Mouse (Mus musculus) brain, embryonic 14.5 days (tissue): ENCODE data around the gene Tcf25. TPM values are rescaled to one million over a fixed set of nuclear protein-coding genes. Genes with fewer than 3 reads are reported as not detected.
A peak's percentile ranks its signal among the peaks of the same experiment; 100 is the strongest.

Experiments
- DNase-seq: peaks from one replicate; pipeline ENCODE4 v3.0.0-alpha.2; 2011; ENCODE audit warnings: low read depth
- CTCF ChIP-seq: fragments of 200-500 bp; IDR thresholded peaks from 2 replicates; pipeline ENCODE4 v1.5.1; 2012; ENCODE audit warnings: inconsistent platforms, mild to moderate bottlenecking, moderate library complexity, borderline replicate concordance; ENCODE audit not compliant: insufficient read depth, insufficient read length; ENCODE audit errors: extremely low read depth
- POLR2A ChIP-seq: fragments of 200-500 bp; IDR thresholded peaks from 2 replicates; pipeline ENCODE4 v1.6.1; 2012; ENCODE audit warnings: mild to moderate bottlenecking, inconsistent platforms, borderline replicate concordance; ENCODE audit not compliant: poor library complexity, insufficient read depth, insufficient read length, severe bottlenecking; ENCODE audit errors: extremely low read depth
- polyA plus RNA-seq: library from polyadenylated mRNA; depleted of rRNA; stranded (reverse); fragments of >200 nt; gene quantifications from 2 replicates; pipeline ENCODE4 v1.2.3, GENCODE M21; 2012

Gene Tcf25
- polyA plus RNA-seq, 1 experiment, result 402 TPM

DNA sequence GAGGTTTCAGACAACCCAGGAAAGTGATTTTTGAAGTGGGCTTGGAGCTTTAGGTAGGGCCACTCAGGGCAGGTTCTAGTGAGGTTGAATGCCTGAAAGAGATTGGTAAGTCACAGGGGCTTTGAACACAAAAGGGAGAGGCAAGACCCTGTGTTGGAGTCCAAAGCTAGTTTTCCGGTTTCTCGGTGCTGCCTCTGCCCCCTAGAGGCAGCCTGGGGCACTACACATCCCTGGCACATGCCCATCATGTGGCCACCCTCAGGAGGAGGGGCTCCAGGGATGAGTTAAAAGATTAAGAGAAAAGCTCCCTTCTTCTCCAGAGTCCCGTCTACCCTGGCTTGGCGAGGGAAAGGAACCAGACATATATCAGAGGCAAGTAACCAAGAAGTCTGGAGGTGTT is 33.2 kb downstream of the Tcf25 start, which contains the start of gene Mc1r:
Mc1r (plus strand) TSS at position 322 of the 400 bp plus-strand sequence.
- peak; percentile 70 for DNase-seq
- TF ChIP-seq POLR2A (no peak), CTCF (peak; percentile 91)

DNA sequence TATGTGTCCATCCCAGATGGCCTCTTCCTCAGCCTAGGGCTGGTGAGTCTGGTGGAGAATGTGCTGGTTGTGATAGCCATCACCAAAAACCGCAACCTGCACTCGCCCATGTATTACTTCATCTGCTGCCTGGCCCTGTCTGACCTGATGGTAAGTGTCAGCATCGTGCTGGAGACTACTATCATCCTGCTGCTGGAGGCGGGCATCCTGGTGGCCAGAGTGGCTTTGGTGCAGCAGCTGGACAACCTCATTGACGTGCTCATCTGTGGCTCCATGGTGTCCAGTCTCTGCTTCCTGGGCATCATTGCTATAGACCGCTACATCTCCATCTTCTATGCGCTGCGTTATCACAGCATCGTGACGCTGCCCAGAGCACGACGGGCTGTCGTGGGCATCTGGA is 34.1 kb downstream of the Tcf25 start:
- no peak for DNase-seq
- TF ChIP-seq CTCF, result no peak

DNA sequence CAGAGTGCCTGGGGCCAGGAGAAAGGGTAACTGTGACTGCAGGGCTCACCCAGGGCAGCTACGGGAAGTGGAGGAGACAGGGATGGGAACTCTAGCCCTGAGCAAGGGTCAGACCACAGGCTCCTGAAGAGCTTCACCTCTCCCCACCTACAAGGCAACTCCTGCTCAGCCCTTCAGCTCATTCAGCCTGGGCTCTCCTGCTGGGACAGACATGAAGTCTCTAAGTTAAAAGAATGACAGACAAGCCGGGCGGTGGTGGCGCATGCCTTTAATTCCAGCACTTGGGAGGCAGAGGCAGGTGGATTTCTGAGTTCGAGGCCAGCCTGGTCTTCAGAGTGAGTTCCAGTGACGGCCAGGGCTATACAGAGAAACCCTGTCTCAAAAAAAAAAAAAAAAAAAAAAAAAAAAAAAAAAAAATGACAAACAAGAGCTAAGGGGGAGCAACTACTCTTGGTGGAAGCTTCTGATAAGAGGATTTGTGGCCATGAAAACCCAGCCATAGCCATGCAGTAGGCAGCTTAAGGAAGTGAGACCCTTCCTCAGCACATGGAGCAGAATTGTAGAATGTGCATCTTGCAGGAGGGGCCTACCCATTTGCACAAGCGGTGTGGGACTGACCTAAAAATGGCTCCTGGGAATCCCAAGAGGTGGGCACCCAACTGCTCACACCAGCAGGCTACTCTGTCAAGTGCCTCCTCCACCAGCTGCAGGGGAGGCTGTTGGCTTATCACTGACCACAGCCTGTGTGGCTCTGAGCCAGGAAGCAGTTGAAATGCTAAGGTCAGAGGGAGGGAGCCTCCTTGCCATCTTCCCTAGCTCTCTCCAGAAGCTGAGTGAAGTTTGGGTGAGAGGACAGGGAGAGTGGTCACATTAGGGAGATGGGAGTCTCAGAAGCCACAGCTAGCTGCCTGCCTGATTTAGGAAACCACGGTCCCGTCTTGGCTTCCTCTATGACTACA is 35.3 kb downstream of the Tcf25 start:
- DNase-seq, result no peak
- no peak for TF ChIP-seq CTCF
- no peak for TF ChIP-seq POLR2A

DNA sequence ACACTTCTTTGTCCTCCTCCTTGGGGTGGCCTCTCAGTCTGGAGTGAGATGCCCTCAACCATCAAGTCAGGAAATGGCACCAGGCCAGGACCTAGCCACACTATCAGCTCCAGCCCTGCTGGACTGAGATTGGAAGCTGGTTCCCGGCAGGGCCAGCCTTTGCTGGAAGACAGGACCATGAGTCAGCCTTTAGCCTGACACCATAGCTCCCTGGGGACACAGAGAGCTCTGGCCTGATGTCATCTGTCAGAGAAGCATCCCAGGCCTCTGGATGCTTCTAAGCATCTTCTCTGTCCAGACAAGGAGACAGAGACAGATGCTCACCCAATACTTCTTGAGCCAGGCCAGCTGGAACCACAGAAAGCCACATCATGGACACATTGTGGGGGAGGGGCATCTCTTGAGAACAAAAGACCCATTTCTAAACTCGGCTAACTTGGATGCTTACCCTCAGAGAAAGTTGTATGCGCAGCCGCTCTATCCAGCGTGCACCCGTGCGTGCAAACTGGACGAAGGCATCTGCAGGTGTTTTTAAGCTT is 36.6 kb downstream of the Tcf25 start:
- DNase-seq, result peak; percentile 75
- no peak for TF ChIP-seq CTCF
- TF ChIP-seq POLR2A, result no peak

DNA sequence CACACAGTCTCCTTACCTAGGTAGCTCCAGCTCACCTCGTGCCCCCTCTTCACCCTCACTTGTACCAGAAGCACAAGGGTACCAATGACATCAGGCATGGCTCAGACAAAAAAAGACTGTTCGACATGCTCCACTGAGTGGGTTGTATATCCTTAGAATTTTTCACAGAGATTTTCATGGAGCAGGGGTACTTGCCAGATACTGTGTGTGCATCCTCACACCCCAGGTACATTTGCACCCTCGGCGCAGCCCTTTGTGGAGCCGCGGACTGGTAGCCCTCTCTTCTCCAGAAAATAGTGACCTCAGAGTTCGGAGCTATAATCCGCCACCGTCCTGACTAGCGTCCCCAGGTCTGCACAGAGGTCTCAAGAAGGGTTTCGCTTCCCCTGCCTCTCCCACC is 37.2 kb downstream of the Tcf25 start:
- DNase-seq, result no peak
- TF ChIP-seq CTCF (no peak), POLR2A (no peak)

DNA sequence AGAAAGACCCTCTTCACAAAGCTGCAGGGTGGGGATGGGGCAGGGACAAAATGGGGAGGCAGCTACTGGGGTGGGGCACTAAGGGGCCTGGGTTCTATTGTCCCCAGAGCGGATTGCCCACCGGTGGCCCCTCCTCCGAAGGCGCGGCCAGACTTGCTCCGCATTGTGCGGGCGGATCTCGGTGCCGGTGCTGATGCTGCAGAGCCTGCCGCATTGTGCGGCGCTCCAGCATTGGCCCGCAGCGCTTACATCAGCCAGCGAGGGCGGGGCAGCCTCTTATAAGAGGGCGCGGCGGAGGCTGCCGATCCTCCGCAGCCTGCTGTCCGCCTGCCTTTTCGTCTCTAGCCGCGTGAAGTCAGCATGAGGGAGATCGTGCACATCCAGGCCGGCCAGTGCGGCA is 37.7 kb downstream of the Tcf25 start, which contains the start of gene Tubb3:
Tubb3 (plus strand) TSS at position 179 of the 400 bp plus-strand sequence.
- peak; percentile 99 for DNase-seq
- TF ChIP-seq CTCF (no peak), POLR2A (peak; percentile 55; the same call in 1 of the 2 replicates)

DNA sequence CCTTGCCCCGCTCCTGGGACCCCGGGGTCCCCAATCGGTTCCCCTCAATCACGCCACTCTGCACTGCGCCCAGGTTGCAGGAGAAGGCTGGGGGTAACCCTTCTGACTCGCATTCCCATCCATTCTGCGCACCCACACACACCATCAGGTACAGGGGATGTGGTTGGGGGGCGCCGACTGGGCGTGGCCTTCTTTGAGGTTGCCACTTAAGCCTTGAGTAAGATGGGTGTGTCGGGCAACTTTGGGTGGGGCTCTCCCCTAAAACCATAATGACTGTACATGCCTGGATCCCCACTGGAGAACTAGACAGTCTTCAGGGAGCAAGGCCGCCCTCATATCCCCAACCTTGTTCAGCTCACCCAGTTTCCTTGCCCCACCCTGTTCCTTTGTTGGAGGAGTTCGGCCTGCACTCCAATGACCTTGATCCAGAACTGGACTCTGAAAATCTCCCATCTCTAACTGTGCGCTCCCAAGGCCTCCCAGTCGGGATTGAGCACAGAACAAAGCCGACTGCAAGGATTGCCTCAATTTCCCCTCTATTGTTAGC is 38.3 kb downstream of the Tcf25 start:
- TF ChIP-seq CTCF, result no peak
- TF ChIP-seq POLR2A, result no peak
- peak; percentile 76 for DNase-seq

DNA sequence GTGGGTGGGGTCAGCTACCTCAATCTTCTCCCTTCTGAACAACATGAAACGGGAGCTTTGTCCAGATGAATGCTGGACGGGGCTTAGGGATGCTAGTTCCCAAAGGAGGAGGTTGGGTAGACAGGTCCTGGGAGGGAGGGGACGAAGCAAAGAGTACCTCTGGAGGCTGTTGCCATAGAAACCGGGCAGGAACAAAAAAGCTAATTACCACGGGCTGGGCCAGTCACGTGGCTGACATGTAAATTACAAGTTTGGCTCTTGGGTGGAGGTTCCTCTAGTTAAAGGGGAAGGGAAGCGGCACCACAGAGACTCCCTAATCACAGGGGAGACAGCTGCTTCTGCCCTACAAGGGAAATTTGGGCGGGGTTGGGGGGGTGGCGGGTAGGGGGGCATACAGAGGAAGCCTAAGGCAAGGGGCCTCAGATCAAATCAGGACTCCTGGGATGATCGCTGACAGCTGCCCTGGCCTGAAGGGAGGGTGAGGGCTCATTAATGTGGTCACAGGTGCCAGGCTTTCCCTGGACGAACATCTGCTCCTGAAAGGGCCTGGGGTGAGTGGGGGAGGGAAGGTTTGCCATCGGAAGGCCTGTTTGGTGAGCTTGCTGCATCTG is 39.1 kb downstream of the Tcf25 start:
- peak; percentile 97 for DNase-seq
- TF ChIP-seq CTCF, result no peak
- TF ChIP-seq POLR2A, result 0 out of 2 replicates have a peak, but pooled peaks have one; percentile 14

DNA sequence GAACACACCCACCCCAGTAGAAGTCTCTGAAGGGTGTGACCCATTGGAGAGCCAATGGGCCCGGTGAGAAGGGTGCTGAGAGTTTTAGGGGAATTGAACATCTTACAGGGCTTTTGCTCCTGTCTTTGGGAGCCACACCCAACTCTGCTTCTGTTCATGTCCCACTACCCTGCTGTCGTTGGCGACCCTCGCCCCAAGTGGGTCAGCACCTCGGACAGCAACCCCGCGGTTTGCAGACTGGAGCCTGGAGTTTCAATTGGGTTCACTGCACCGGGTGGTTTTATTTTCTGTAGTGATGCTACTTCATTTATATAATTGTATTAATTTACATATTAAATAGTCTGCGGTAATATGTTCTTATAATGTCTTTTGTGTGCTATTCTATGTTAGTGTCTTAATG is 40.7 kb downstream of the Tcf25 start:
- no peak for TF ChIP-seq POLR2A
- TF ChIP-seq CTCF, result no peak
- peak; percentile 21 for DNase-seq

DNA sequence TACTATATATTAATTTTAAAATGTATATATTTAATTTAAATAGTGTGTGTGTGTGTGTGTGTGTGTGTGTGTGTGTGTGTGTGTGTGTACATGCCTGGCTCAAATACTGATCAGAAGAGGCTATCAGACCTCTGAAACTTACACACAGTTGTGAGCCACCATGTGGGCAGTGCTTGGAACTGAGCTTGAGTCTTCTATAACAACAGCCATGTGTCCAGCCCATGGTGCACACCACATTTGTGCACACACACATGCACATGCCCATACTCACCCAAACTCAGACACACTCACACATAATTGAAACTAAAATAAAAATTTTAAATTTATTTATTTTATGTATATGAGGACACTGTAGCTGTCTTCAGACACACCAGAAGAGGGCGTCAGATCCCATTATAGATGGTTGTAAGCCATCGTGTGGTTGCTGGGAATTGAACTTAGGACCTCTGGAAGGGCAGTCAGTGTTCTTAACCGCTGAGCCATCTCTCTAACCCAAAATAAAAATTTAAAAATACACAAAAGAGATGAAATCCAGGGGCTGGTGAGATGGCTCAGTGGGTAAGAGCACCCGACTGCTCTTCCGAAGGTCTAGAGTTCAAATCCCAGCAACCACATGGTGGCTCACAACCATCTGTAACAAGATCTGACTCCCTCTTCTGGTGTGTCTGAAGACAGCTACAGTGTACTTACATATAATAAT is 41.6 kb downstream of the Tcf25 start:
- peak; percentile 9; the same call in 1 of the 2 replicates for TF ChIP-seq CTCF
- DNase-seq, result peak; percentile 39
